Mouse (Mus musculus): ENCODE results near the gene Ciapin1. TPM values are rescaled to one million over a fixed set of nuclear protein-coding genes. Genes with fewer than 3 reads are reported as not detected.

The Ciapin1 gene
- polyA plus RNA-seq (2015; fragmentation: Nextera tagmentation; extraction: Ambion mirVana), result 37.5 TPM in 2 replicates

DNA sequence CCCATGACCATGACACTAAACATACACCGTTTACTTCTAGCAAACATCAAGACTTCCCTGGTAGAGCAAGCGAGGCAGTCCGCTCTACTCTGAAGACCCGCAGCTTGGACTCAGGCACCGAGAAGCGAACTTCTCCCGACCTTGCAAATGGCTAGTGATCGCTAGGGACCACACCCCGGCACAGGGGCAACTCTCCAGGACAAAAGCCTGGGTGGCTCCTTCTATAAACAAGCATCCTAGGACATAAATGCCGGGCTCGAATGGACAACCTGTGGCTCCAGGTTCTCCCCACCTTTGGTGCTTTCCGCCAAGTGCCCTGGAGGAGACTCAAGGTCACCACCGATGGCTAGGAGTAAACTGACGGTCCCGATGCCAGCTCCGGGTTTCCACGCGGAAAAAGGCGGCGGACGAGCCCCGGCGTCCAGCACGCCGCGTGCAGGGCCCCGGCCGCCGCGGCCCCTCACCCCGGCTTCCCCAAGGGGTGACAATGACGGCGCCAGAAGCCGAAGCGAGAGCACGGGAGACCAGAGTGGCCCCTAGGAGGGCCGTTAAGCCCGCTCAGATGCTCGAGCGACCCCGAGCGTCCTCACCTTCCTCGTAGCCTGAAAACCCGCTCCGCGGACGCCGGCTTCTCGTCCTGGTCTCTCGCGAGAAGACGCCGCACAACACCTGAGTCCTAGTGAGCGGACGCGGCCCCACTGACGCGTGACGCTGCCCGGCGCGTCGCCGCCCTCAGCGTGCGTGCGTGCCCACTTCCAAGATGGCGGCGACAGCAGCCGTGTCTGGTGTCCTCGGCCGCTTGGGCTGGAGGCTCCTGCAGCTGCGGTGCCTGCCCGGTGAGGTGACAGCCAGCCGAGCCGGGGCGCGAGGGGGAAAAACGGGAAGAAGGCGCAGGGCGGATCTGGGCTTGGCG, at the start of gene Ciapin1, which contains the start of gene Coq9:
Ciapin1 (minus strand) TSS at position 697 of the 913 bp plus-strand sequence.
Coq9 (plus strand) TSS at position 660 of the 913 bp plus-strand sequence.
- no peaks in the 10 kb centered on the region for H3K36me3 ChIP-seq (ENCODE audit: control insufficient read depth, insufficient read depth)
- H3K4me3 ChIP-seq (ENCODE audit: low read depth, low read length), result peak within 1 kb of the TSS; percentile 99
- H3K9ac ChIP-seq (ENCODE audit: low read depth, low read length), result peak within 1 kb of the TSS; percentile 98
- no peaks in the 10 kb centered on the region for H3K9me3 ChIP-seq (replicated peaks; ENCODE audit: control insufficient read depth, low read length)
- peak within 1 kb of the TSS; percentile 96 for H3K27ac ChIP-seq (ENCODE audit: low read length)
- ATAC-seq (ENCODE audit: low read depth), result peak; percentile 98
- H3K4me2 ChIP-seq (ENCODE audit: low read depth, low read length), result peak within 1 kb of the TSS; percentile 88
- under 1% methylated on average over 82 of the region's 82 CpGs for whole genome bisulfite sequencing (ENCODE audit: insufficient replicate concordance)
- peaks cover 20% of the 10 kb centered on the region for H3K4me1 ChIP-seq (ENCODE audit: control insufficient read depth, low read depth, low read length)
- no peaks in the 10 kb centered on the region for H3K27me3 ChIP-seq (ENCODE audit: control insufficient read depth, insufficient read depth, low read depth, low read length)

DNA sequence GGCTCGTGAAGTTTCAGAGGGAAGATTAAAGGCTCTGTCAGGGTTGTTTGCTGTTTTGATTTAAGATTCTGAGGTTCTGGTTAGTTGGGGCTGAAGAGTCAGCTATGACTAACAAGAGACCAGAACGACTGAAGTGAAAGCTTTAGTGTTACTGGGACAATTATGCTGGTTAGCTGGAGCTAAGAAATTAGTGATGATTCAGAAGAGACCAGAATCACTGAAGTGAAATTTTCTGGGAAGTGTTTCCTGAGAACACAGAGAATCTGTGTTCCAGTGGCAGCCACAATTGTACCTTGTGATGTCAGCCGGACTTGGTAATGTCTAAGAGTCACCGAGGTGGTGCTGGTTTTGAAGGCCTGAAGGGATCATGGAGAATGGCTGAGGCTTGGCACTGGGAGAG, 42.6 kb upstream of the Ciapin1 start:
- Histone ChIP-seq H3K4me1 (ENCODE audit: control insufficient read depth, low read depth, low read length) (peaks cover 8% of the 10 kb centered on the region), H3K9me3 (replicated peaks; ENCODE audit: control insufficient read depth, low read length) (no peaks in the 10 kb centered on the region), H3K27me3 (ENCODE audit: control insufficient read depth, insufficient read depth, low read depth, low read length) (no peaks in the 10 kb centered on the region; the same call in 1 of the 2 replicates), H3K9ac (ENCODE audit: low read depth, low read length) (no peak overlapping the region), H3K27ac (ENCODE audit: low read length) (no peak overlapping the region), H3K4me2 (ENCODE audit: low read depth, low read length) (no peak overlapping the region), H3K36me3 (ENCODE audit: control insufficient read depth, insufficient read depth) (no peaks in the 10 kb centered on the region), H3K4me3 (ENCODE audit: low read depth, low read length) (no peak overlapping the region)
- ATAC-seq (ENCODE audit: low read depth), result no peak
- WGBS (ENCODE audit: insufficient replicate concordance), result 53% methylated on average over 4 of the region's 4 CpGs

- Histone ChIP-seq H3K9ac (ENCODE audit: low read depth, low read length) (peak overlapping the region; percentile 52), H3K27me3 (ENCODE audit: control insufficient read depth, insufficient read depth, low read depth, low read length) (peaks cover 11% of the 10 kb centered on the region)
These were observed 38.7 kb upstream of the Ciapin1 start for GRCm38 (mm10) chr8:94876820-94877219.

DNA sequence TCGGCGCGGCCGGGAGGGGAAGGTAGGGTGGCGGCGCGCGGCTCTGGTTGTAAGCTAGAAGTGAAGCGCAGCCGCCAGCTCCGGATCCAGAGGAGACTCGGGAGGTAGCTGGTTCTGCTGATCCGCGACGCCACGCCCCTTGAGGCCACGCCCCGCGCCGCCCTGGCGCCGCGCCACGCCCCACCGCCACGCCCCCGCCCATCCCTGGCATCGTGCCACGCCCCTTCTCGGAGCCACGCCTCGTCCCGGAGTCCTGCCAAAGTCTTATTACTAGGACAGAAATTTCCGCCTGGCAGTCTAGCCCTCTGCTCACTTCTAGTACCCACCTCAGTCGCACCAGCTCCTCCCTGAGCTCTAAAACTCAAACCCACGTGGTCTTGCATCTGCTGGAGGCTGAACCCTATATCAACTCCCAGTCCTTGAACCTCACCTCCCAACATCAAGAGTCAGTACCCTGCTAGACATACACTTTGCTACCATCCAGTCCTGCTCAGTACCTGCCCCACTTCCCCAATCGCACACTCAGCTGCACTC, 38.1 kb upstream of the Ciapin1 start, which contains the start of gene Dok4:
Dok4 (minus strand) TSS at position 134 of the 534 bp plus-strand sequence.
- under 1% methylated on average over 27 of the region's 37 CpGs for WGBS (ENCODE audit: insufficient replicate concordance)
- Histone ChIP-seq H3K27me3 (ENCODE audit: control insufficient read depth, insufficient read depth, low read depth, low read length) (peaks cover 15% of the 10 kb centered on the region), H3K4me2 (ENCODE audit: low read depth, low read length) (peak within 1 kb of the TSS; percentile 89)

More at GRCm38 (mm10) chr8:94876820-94877219, 38.7 kb upstream of the Ciapin1 start:
- Histone ChIP-seq H3K4me2 (ENCODE audit: low read depth, low read length) (peak overlapping the region; percentile 89), H3K4me3 (ENCODE audit: low read depth, low read length) (no peak overlapping the region), H3K9me3 (replicated peaks; ENCODE audit: control insufficient read depth, low read length) (no peaks in the 10 kb centered on the region), H3K27ac (ENCODE audit: low read length) (peak overlapping the region; percentile 85), H3K4me1 (ENCODE audit: control insufficient read depth, low read depth, low read length) (peaks cover 28% of the 10 kb centered on the region), H3K36me3 (ENCODE audit: control insufficient read depth, insufficient read depth) (no peaks in the 10 kb centered on the region)
- no peak for ATAC-seq (ENCODE audit: low read depth)
- WGBS (ENCODE audit: insufficient replicate concordance), result 35% methylated on average over 3 of the region's 3 CpGs

GRCm38 (mm10) chr8:94875871-94876150, 37.7 kb upstream of the Ciapin1 start:
- Histone ChIP-seq H3K4me1 (ENCODE audit: control insufficient read depth, low read depth, low read length) (peaks cover 31% of the 10 kb centered on the region), H3K9me3 (replicated peaks; ENCODE audit: control insufficient read depth, low read length) (no peaks in the 10 kb centered on the region), H3K27ac (ENCODE audit: low read length) (peak overlapping the region; percentile 96), H3K4me3 (ENCODE audit: low read depth, low read length) (peak overlapping the region; percentile 84), H3K4me2 (ENCODE audit: low read depth, low read length) (peak overlapping the region; percentile 89), H3K36me3 (ENCODE audit: control insufficient read depth, insufficient read depth) (no peaks in the 10 kb centered on the region), H3K9ac (ENCODE audit: low read depth, low read length) (peak overlapping the region; percentile 94), H3K27me3 (ENCODE audit: control insufficient read depth, insufficient read depth, low read depth, low read length) (peaks cover 15% of the 10 kb centered on the region)
- WGBS (ENCODE audit: insufficient replicate concordance), result under 1% methylated on average over 17 of the region's 20 CpGs
- peak; percentile 13; the same call in 1 of the 2 replicates for ATAC-seq (ENCODE audit: low read depth)

More for the DNA sequence above, 38.1 kb upstream of the Ciapin1 start, which contains the start of gene Dok4:
- Histone ChIP-seq H3K36me3 (ENCODE audit: control insufficient read depth, insufficient read depth) (no peaks in the 10 kb centered on the region), H3K9ac (ENCODE audit: low read depth, low read length) (peak within 1 kb of the TSS; percentile 94), H3K4me3 (ENCODE audit: low read depth, low read length) (peak within 1 kb of the TSS; percentile 84), H3K27ac (ENCODE audit: low read length) (peak within 1 kb of the TSS; percentile 96), H3K4me1 (ENCODE audit: control insufficient read depth, low read depth, low read length) (peaks cover 28% of the 10 kb centered on the region), H3K9me3 (replicated peaks; ENCODE audit: control insufficient read depth, low read length) (no peaks in the 10 kb centered on the region)
- peak; percentile 85 for ATAC-seq (ENCODE audit: low read depth)

DNA sequence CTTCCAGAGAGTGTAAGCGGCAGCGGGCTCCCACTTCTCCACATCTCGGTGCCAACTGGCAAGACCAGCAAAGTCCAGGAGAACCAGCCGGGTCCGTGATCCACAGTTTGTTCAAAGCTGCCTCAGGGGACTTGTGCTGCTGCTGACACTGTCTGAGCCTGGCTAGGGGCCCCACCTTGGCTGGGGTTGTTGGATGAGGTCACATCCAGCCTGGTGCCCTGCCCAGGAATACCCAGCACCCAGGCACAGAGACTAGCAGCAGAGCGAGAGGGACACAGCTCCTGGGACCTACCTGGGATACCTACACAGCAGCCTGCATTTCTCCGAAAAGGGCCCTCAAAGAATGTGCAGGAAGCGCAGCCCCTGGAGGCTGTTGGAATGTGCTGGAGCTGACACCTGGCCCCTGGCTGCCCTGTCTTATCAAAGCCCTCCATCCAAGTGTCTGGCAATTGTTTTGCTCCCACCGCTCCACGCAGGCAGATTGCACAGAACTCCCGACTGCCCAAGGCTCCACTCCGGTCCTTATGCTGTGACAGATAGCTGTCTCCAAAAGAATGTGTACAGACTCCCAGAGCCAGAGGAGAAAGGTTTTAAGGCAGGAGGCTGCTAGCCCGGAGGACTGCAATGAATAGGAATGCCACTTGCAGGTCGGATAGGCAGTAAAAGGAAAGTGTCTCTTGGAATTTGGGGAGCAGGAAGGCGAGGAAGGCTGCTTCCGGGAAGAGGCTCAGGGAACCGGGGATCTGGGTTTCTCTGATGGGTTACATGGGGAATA, 37.1 kb upstream of the Ciapin1 start:
- peak overlapping the region; percentile 94 for H3K9ac ChIP-seq (ENCODE audit: low read depth, low read length)
- H3K4me1 ChIP-seq (ENCODE audit: control insufficient read depth, low read depth, low read length), result peaks cover 36% of the 10 kb centered on the region
- H3K27me3 ChIP-seq (ENCODE audit: control insufficient read depth, insufficient read depth, low read depth, low read length), result peaks cover 21% of the 10 kb centered on the region
- 19% methylated on average over 17 of the region's 17 CpGs for WGBS (ENCODE audit: insufficient replicate concordance)
- peak overlapping the region; percentile 96 for H3K27ac ChIP-seq (ENCODE audit: low read length)
- H3K4me3 ChIP-seq (ENCODE audit: low read depth, low read length), result peak overlapping the region; percentile 84
- no peaks in the 10 kb centered on the region for H3K36me3 ChIP-seq (ENCODE audit: control insufficient read depth, insufficient read depth)
- peak; percentile 3; the same call in 1 of the 2 replicates for ATAC-seq (ENCODE audit: low read depth)
- H3K9me3 ChIP-seq (replicated peaks; ENCODE audit: control insufficient read depth, low read length), result no peaks in the 10 kb centered on the region
- H3K4me2 ChIP-seq (ENCODE audit: low read depth, low read length), result peak overlapping the region; percentile 89

- 12% methylated on average over 6 of the region's 6 CpGs for WGBS (ENCODE audit: insufficient replicate concordance)
- Histone ChIP-seq H3K9me3 (replicated peaks; ENCODE audit: control insufficient read depth, low read length) (no peaks in the 10 kb centered on the region), H3K9ac (ENCODE audit: low read depth, low read length) (peak overlapping the region; percentile 94), H3K36me3 (ENCODE audit: control insufficient read depth, insufficient read depth) (no peaks in the 10 kb centered on the region), H3K27ac (ENCODE audit: low read length) (peak overlapping the region; percentile 64), H3K4me3 (ENCODE audit: low read depth, low read length) (peak overlapping the region; percentile 84), H3K4me1 (ENCODE audit: control insufficient read depth, low read depth, low read length) (peaks cover 36% of the 10 kb centered on the region), H3K4me2 (ENCODE audit: low read depth, low read length) (peak overlapping the region; percentile 89), H3K27me3 (ENCODE audit: control insufficient read depth, insufficient read depth, low read depth, low read length) (peaks cover 27% of the 10 kb centered on the region)
- ATAC-seq (ENCODE audit: low read depth), result peak; percentile 51
These were observed 36.2 kb upstream of the Ciapin1 start for GRCm38 (mm10) chr8:94874358-94874757.

- Histone ChIP-seq H3K36me3 (ENCODE audit: control insufficient read depth, insufficient read depth) (no peaks in the 10 kb centered on the region; the same call in 1 of the 2 replicates), H3K9me3 (replicated peaks; ENCODE audit: control insufficient read depth, low read length) (no peaks in the 10 kb centered on the region), H3K9ac (ENCODE audit: low read depth, low read length) (no peak overlapping the region), H3K4me2 (ENCODE audit: low read depth, low read length) (no peak overlapping the region), H3K27ac (ENCODE audit: low read length) (no peak overlapping the region), H3K4me3 (ENCODE audit: low read depth, low read length) (no peak overlapping the region), H3K27me3 (ENCODE audit: control insufficient read depth, insufficient read depth, low read depth, low read length) (peaks cover 27% of the 10 kb centered on the region), H3K4me1 (ENCODE audit: control insufficient read depth, low read depth, low read length) (peaks cover 36% of the 10 kb centered on the region)
- WGBS (ENCODE audit: insufficient replicate concordance), result 73% methylated on average over 2 of the region's 2 CpGs
- ATAC-seq (ENCODE audit: low read depth), result no peak
These were observed 34.4 kb upstream of the Ciapin1 start for GRCm38 (mm10) chr8:94872576-94872975.

All from liver, embryonic 16.5 days (tissue).